Mouse (Mus musculus) spleen, postnatal 10 days (tissue): ENCODE measurements around the gene Mfsd6.

Experiments used
- DNase-seq, 2 experiments: peaks; one replicate each; pipeline ENCODE4 v3.0.0; 2021 to 2022; ENCODE audit warnings: low spot score in 2 of 2

Gene Mfsd6

DNA sequence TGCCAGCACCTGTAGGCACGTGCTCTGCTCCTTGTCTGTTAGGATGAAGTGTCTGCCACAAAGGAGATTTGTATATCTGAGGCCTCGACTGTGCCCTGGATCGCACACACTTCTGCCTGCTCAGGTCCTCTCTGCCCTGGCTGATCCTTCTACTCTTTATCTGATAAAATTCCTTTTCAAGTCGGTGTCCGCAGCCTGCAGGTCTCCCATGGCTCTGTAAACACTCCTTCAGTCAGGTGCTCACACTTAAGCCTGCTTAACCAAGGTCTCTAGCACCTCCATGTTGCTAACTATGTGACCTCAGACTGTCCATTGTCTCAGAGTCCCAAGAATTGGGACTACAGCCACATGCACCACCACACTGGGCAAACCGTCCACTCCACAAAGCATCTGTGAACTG lies 87.0 kb downstream of the Mfsd6 start:
- no peak for DNase-seq

DNA sequence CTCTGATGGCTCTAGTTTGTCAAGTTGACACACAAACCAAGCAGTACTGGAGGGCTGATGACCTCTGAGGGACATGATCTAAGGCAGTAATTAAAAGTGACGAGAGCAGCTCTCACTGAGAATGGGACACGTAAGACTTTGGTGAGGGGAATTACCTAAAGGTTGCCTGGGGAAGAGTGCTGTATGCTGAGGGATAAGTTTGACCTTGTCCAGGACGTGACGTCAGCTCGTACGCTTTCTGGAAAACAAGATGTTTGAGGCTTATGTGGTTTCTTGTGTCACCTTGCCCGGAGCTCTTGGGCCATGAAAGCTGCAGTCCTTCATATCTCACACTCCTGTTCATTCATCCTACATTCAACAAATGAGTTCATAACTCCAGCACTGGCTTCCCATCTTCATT lies 88.2 kb downstream of the Mfsd6 start:
- no peak for DNase-seq

DNA sequence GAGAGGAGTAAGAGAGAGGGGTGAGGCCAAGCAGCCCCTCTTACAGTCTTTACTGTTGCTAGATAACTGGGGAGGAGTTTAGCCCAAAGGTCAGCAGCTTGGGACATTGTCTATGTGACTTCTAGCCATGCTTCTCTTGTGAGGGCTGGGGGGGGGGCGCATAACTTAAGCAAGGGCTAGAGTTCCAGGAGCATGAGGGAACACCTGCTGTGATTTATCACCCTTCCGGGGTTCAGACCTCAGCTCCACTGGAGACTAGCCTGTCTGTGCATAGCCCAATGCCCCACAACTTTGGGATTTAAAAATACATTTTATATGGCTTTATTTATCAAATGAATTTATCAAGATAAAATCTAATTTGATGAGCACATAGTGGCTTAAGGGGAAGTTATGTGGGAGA lies 89.2 kb downstream of the Mfsd6 start:
- no peak for DNase-seq

DNA sequence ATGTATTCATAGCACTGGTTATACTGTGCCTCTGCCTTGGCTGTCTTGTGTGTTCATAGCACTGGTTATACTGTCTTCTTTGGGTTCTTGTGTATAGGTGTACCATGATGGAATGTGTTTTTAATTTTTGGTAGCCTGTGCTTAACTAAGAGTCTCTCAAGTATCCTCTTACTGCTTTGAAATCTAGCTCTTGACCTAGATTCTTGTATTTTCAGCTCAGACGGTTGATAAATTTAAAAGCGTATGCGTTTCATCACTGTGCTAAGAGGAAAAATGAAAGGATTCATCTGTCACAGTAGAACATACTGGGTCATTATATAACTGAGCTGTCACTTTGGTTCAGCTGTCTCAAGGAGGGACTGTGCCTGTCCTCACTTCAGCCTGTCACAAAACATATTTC lies 91.3 kb downstream of the Mfsd6 start:
- no peak for DNase-seq

DNA sequence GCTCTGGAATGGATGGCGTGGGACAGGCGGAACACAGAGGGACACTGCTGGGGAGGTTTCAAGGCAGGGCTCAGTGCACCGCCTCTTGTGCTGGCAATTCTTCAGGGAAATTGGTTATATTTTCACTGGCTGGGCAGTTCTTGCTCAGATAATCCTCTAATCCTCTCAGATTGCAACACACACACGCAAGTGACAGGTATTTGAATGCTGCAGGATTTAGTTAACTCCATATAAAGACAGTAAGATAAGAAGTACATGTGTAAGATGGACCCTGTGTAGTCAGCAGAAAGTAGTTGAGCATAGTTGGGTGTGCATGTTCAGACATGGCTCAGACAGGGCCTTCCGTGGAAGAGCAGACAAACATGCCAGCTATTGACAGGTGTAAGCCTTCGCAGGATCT lies 93.0 kb downstream of the Mfsd6 start:
- no peak for DNase-seq

DNA sequence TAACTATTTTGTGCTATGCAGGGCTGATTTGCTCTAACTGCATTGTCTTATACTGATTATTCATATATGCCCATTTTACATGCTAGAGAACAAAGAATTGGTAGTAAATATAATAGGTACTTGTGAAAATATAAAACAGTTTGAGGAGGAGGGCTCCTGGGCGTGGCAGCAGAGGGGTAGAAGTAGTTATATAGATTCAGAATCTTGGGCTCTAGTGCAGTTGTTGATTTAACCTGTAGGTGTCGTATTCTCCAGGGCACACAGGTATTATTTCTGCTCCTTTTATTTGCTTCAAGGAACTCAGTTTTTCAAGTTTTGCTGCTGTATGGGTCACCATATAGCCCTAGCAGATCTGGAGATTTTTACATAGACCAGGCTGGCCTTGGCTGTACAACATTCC lies 95.7 kb downstream of the Mfsd6 start:
- DNase-seq = peak in 1 of 2 experiments; percentile 24

DNA sequence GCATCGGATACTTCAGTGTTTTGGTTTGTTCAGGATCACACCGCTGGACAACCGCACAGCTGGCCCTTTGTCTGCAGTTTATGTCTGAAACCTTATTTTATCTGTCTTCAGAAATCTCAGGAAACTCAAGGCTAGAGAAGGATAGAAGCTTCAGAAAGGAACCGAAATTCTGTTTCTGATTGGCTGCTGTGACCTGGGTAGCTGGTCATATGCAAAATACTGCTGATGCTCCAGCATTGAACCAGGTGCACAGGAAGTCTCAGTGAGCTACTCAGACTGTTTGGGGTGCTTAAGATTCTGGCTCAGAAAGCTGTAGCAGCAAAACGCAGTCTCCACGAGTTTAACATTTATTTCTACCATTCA lies 96.3 kb downstream of the Mfsd6 start:
- DNase-seq = no peak

DNA sequence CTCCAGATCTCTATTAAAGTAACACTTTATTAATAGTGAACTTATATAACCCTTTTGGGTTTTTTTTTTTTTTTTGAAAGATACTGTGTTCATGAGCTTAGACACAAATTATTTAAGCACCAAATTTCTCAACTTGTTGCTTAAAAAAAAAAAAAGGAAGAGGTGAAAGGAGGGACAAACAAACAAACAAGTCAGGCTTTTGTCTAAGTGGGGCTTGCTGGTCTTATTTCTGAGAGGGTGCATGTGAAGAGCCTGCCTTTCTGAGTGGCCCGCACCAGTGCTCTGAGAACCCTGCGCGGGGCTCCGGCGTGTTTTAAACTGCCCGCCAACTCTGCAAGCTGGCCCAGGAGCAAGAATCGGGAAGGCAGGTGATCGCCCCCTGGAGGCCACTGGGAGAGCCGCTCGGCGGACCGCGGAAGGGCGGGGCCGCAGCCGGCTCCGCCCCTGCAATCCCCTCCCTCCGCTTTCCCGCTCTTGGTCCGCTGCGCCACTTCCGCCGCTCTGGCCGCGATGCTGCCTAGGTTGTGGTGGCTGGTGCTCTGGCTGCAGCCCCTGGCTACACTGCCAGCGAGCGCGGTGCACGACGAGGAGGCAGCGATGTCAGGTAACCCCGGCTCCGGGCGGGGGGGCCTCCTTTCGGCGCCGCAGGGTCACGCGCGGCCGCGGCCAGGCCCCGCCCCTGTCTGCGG lies 96.9 kb downstream of the Mfsd6 start, which contains the start of gene Nemp2:
Gene Nemp2 (plus strand): TSS at position 456 of the 689 bp plus-strand sequence.
- peak; percentile 93 to 94 for DNase-seq

DNA sequence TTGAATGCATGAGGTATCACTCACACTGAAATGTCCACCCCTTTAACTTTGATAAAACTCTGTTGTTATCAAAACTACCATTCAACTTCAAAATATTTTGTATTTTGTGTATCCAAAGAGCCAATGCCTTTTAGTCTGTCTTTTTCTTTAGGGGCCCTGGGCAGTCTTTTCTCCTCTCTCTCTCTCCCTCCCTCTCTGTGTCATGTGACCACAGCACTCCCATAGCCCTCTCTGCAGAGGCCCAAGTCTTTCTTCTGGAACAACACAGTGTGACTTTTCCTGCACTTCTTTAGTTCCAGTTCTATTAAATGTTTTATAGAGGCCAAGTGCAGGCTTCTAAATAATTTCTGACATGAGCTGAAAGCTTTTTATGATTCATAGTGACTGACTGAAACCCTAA lies 106.8 kb downstream of the Mfsd6 start:
- no peak for DNase-seq

DNA sequence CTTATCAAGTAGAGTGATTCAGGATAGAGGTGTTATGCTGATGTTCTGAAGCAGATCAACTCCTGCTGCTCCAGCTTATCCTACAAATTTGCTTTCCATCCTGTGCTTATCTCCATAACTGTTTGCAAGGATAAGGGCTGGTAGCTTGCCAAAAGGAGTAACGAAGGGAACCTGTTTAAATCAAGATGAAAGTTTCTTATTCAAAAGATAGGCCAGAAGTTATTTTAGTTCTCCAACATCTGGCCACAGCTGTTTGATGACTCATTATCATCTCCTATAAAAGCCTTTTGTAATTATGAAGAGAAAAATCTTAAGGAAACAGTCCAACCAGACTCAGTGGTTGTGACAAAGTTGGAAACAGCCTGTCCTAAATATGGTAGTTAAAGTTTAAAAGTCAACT lies 109.0 kb downstream of the Mfsd6 start:
- DNase-seq = no peak

DNA sequence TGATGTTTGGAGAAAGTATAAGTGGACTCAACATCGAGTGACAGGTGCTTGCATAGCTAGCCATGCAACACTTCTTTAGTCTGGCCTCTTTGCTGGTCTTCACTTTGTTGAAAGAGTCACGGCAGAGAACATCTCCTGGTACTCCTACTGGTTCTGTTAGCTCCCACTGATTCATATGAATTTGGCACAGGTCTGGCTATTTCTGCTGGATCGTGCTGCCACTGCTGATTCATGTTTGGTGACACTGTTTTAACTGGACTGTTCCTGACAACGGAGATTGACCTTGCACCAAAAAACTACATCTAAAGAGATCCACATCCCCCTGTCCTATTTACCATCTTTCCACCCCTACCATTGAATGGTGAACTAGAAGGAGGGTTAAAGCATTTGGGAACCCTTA lies 118.8 kb downstream of the Mfsd6 start:
- DNase-seq = no peak

DNA sequence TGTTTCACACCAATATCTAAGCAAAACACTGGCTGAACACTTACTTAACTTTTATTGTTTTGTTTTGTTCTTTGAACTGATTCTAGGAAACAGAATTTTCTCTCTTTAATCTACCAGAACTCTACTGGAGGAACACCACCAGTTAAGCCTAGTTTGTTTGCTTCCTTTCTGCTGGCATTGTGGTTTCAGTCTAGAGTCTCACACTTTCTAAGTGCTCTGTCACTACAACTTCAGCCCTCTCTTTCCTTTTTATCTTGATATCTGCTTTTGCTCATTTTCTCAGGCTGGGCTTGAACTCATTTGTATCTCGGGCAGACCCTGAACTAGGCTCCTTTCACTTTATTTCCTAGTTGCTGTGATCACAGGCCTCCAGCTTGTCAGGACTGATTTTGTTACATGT lies 119.6 kb downstream of the Mfsd6 start:
- DNase-seq = no peak
